Mouse (Mus musculus) brain, embryonic 14.5 days (tissue): ENCODE data around the gene Pold4.

Source experiments
- CTCF ChIP-seq: fragments of 200-500 bp; IDR thresholded peaks from 2 replicates; pipeline ENCODE4 v1.5.1; 2012; ENCODE audit warnings: inconsistent platforms, mild to moderate bottlenecking, moderate library complexity, borderline replicate concordance; ENCODE audit not compliant: insufficient read depth, insufficient read length; ENCODE audit errors: extremely low read depth
- POLR2A ChIP-seq: fragments of 200-500 bp; IDR thresholded peaks from 2 replicates; pipeline ENCODE4 v1.6.1; 2012; ENCODE audit warnings: mild to moderate bottlenecking, inconsistent platforms, borderline replicate concordance; ENCODE audit not compliant: poor library complexity, insufficient read depth, insufficient read length, severe bottlenecking; ENCODE audit errors: extremely low read depth

DNA sequence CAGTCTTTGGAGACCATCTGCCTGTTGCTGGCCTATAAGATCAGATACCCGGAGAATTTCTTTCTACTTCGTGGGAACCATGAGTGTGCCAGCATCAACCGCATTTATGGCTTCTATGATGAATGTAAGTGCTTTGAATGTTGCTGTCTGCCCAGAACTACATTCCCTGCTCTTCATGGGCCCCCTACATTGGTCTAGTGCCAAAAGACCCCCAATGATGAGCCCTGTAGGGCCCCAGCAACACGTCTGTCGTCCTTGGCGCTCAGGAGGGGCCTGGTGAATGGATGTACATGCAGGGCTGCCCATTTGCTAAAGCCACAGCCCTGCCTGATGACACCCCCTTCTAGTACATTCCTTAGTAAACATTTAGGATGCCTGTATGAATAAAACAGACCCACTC lies 38.6 kb upstream of the Pold4 start:
- TF ChIP-seq CTCF = no peak
- no peak for TF ChIP-seq POLR2A
